Mouse (Mus musculus): ENCODE results near the gene Utrn.

Utrn gene

GRCm38 (mm10) chr10:12545440-12545839, 323.7 kb downstream of the Utrn start:
- no peak for DNase-seq (ENCODE audit: low read depth, low spot score)

- DNase-seq (ENCODE audit: low read depth, low spot score) = no peak
These were observed 327.4 kb downstream of the Utrn start for GRCm38 (mm10) chr10:12541757-12542156.

DNA sequence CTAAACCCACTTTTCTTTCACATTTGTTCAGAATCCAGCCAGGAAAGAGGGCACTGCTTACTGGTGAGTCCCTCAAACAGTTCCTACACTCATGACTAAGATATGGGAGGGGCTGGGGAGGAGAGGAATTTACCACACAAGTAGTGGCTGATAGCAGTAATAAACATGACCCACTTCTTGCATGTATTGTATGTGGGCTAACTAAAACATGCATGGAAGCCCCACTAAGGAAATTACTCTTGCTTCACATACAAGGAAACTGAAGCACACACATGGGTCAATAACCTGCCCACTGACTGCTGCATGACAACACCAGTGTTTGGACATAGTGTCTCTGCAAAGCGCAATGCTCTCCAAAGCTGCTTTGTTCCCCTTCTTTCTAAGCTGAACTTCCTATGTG, 333.9 kb downstream of the Utrn start:
- no peak for DNase-seq (ENCODE audit: low read depth, low spot score)

DNA sequence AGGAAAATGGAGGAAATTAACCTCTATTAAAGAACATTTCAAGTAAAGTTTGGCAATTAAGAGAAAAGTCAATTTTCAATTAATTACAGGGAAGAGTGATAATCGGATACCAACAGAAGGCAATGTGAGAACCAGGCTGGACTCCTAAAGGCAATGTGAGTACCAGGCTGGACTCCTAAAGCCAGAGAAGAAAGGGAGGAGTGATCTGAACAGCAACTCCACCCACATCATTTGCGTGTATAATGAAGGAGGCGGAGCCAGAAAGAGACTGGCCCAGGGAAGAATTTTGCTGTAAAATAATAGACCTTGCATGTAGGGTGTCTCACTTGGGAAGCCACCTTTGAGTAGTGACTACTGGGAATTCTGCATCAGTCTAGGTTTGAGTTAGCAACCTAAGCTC, 334.4 kb downstream of the Utrn start:
- no peak for DNase-seq (ENCODE audit: low read depth, low spot score)

DNA sequence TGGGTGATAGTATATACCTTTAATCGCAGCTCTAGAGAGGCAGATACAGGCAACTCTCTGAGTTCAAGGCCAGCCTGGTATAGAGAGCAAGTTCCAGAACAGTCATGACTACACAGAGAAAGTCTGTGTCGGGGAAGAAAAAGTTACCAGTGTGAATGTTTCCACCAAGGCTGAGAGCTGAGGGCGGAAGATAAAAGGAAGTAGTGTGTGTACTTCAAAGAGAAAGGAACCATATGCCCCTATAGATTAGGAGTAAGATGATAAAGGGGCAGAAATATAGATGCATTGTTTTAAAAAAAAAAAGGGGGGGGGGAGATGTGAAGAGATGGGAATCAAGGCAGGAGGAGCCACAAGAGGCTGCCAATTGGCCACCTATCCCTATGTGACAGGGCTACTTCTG, 334.9 kb downstream of the Utrn start:
- DNase-seq (ENCODE audit: low read depth, low spot score) = no peak

DNA sequence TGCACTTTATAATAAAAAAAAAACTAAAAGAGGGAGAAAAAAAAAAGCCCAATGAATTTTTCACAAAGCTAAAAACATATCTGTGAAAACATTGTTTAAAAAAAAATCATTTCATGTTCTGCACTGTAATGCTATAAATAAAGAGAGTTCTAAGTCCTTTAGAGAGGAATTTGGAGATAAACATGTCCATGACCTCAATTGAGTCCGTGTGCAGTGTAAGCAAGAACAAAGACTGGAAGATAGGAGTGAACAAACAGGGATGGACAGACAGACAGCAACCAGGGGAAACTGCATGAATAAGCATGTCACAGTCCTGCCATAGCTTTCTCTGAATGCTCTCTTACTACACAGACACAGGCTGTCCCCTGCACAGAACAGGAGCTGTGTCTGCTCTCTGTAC, 347.1 kb downstream of the Utrn start:
- DNase-seq (ENCODE audit: low read depth, low spot score) = no peak

DNA sequence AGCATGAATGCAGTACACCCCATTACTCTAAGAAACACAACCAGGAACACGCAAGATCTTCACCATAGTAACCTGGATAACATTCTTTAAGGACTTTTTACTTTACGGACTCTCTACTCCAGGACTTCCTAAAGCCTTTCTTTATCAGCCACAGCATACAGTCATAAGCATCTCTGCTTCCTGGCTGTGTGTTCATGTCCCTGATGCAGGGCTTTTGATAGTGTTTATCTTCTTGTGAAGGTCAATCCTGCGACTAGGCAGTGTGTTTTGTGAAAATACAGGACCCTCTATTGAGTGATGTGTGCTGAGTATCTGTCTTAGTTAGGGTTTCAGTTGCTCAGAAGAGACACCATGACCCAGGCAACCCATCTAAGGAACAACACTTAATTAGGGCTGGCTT, 351.0 kb downstream of the Utrn start:
- DNase-seq (ENCODE audit: low read depth, low spot score) = no peak

DNA sequence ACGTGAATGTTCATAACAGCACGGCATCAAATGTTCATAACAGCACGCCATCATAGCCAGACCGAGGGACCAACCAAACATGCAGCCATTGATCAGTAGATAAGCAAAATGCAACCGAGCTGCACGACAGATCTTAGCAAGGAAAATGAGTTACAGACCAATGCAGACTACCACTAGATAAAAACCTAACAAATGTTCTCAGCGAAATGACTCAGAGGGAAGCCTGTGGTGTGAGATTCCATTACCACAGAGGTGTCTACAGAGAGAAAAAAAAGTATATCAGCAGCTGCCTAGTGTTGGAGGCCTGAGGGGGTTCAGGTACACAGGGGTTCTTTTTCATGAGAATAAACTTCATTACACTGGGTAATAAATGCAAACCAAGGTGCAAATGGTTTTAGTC, 363.6 kb downstream of the Utrn start:
- DNase-seq (ENCODE audit: low read depth, low spot score) = no peak

- DNase-seq (ENCODE audit: low read depth, low spot score) = no peak
These were observed 368.7 kb downstream of the Utrn start for GRCm38 (mm10) chr10:12500489-12500888.

DNA sequence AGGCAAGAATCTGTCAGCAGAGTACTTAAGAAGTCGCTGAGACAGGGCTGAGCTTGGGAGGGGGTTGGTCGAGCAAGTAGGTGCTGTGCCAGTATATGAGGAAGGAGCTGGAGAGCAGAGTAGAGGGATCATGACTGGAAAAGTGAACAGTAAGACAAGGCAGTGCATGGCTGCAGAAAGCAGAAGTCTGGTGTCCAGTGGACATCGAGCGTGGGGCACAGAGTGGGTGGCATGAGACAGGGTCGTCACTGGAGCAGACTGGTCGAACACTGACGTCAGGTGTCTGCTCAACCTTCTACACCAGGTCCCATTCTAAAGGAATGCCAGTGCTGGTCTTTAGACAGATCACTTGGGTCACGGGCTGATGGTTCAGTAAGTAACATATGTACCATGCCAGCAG, 371.6 kb downstream of the Utrn start:
- no peak for DNase-seq (ENCODE audit: low read depth, low spot score)

DNA sequence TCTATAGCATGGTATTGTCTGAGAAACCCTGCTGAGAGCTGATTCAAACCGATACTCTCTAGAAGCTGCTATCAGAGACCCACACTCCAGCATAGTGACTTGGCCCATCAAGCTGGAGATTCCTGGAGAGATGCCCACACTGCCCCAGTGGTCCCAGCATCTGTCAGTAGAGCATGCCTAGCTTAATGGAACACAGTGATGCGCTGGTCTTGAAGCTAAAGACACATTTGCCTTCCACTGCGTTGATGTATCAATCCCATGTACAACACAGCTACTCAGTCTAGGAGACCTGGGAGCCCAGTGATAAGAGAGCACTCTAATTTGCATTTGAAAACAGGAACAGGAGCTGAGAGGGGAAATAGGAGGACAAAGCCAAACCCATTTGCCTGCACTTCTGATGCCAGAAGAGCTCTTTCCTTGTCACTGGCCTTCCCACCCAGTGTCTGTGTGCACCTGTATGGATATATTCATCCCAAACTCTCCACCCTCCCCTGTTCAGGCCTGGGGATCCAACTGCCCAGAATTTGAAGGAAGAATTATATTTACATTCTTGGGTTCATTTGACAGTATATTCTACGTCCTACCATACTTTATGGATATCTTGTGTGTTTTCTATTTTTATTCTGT, 379.5 kb downstream of the Utrn start:
- DNase-seq (ENCODE audit: low read depth, low spot score) = no peak

- no peak for DNase-seq (ENCODE audit: low read depth, low spot score)
These were observed 380.6 kb downstream of the Utrn start for GRCm38 (mm10) chr10:12488518-12488917.

DNA sequence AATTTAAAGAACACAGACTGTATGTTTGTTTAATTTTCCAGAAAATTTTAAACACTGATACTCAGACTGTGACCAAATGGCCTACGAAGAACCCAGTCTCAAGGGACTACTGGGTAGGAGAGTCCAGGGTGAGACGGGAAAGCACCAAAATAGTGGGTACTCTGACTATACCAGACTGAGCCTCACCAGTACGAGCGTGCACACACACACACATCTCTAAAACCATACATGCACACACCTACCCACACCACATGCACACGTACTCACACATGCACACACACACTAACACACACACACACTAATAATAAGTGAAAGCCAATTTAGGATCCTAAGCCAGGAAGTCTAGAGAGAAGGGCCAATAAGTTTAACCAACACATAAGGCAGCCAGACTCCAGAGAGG, 381.0 kb downstream of the Utrn start:
- DNase-seq (ENCODE audit: low read depth, low spot score) = no peak

DNA sequence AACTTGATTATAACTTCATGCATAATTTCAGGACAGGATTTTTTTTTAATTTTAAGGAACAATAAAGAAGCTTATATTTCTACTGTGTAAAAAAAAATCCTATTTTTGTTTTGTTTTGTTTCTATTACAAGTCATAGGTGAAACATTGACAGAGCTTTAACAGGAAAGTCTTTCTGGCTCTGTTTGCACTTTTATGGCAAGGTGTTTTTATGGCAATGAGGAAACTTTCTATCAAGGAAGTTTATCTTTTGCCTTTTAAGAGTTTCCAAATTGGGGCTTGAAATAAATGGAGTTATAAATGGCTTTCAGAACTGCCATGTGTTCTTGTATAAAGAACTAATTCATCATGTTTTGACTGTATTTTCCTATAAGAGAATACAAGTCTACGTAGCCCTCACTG, 385.7 kb downstream of the Utrn start:
- no peak for DNase-seq (ENCODE audit: low read depth, low spot score)

- DNase-seq (ENCODE audit: low read depth, low spot score) = no peak
These were observed 386.2 kb downstream of the Utrn start for GRCm38 (mm10) chr10:12482975-12483374.

- no peak for DNase-seq (ENCODE audit: low read depth, low spot score)
These were observed 394.1 kb downstream of the Utrn start for GRCm38 (mm10) chr10:12474850-12475621.

DNA sequence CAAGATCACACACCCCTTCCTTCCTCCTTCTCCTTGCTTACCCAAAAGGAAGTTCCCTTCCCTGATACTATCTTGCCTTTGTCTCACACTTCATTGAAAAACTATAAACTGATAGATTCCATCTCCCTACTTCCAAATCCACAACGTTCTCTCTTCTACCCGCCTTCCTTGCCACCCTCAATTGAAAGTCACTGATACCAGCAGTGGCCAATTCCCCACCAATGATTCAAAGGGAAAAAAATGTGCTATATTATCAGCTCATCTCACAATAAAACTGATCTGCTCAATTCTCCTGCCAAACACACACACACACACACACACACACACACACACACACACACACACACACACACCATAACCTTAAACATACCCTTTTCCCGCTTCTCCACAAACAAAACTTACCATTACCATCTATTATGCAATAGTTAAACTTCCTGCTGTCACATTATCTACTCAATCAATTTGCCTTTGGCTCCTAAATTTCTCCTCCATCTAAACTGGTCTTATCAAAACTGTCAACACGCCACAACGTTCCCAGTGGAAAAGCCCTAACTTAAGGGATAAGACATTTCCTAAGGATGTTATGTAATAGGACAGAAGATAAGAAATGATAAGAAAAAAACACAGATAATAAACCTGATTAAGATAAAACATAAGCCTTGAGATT, 399.6 kb downstream of the Utrn start:
- DNase-seq (ENCODE audit: low read depth, low spot score) = no peak

- peak; percentile 4 for DNase-seq (ENCODE audit: low read depth, low spot score)
These were observed 401.6 kb downstream of the Utrn start for GRCm38 (mm10) chr10:12467544-12467943.

- DNase-seq (ENCODE audit: low read depth, low spot score) = no peak
These were observed 408.2 kb downstream of the Utrn start for GRCm38 (mm10) chr10:12460945-12461344.

GRCm38 (mm10) chr10:12456867-12457266, 412.3 kb downstream of the Utrn start:
- no peak for DNase-seq (ENCODE audit: low read depth, low spot score)

GRCm38 (mm10) chr10:12452641-12453040, 416.5 kb downstream of the Utrn start:
- DNase-seq (ENCODE audit: low read depth, low spot score) = no peak

DNA sequence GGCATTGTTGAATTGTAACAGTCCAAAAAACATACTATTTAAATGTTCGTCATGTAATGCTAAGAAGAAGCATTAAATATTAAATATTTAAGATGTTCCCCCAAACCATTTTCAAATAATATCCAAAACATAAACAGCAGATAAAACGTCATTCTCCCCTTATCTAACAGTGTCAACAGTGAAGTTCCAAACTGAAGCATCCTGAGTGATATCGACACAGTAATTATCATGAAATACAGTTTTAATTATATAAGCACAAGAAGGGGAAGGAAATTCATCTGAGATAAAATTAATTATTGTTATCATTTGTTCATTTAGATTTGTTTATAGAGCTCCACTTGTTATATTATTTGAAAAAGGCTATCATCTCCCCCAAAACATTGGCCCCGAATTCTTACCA, 425.0 kb downstream of the Utrn start:
- no peak for DNase-seq (ENCODE audit: low read depth, low spot score)

- DNase-seq (ENCODE audit: low read depth, low spot score) = no peak
These were observed 436.0 kb downstream of the Utrn start for GRCm38 (mm10) chr10:12433161-12433560.
